Mouse (Mus musculus) kidney, embryonic 15.5 days (tissue): ENCODE data around the gene Nek1. TPM values are rescaled to one million over a fixed set of nuclear protein-coding genes. Genes with fewer than 3 reads are reported as not detected.

Experiments used
- ATAC-seq: fragments of 200-750 bp; cut with Nextera tagmentation; replicated peaks from 2 replicates; pipeline ENCODE4 v1.8.0; 2017; ENCODE audit warnings: moderate TSS enrichment; ENCODE audit not compliant: low FRiP score
- H3K27ac ChIP-seq: fragments of 300-500 bp; sonication (generic); 2 replicates; pipeline ENCODE4 v1.5.1; 2015; ENCODE audit warnings: mild to moderate bottlenecking, inconsistent platforms
- H3K27me3 ChIP-seq: fragments of 300-500 bp; sonication (generic); 2 replicates; pipeline ENCODE4 v1.6.1; 2015; ENCODE audit warnings: inconsistent platforms
- H3K36me3 ChIP-seq: fragments of 300-500 bp; sonication (generic); 2 replicates; pipeline ENCODE4 v1.6.1; 2015; ENCODE audit warnings: inconsistent platforms
- H3K4me1 ChIP-seq: fragments of 300-500 bp; sonication (generic); 2 replicates; pipeline ENCODE4 v1.6.1; 2015; ENCODE audit warnings: inconsistent platforms
- H3K4me2 ChIP-seq: fragments of 300-500 bp; sonication (generic); 2 replicates; pipeline ENCODE4 v1.6.1; 2015; ENCODE audit warnings: moderate library complexity, mild to moderate bottlenecking, inconsistent platforms
- H3K4me3 ChIP-seq: fragments of 300-500 bp; sonication (generic); replicated peaks from 2 replicates; pipeline ENCODE4 v1.5.1; 2015; ENCODE audit warnings: mild to moderate bottlenecking, inconsistent platforms
- H3K9ac ChIP-seq: fragments of 300-500 bp; sonication (generic); 2 replicates; pipeline ENCODE4 v1.6.1; 2015; ENCODE audit warnings: mild to moderate bottlenecking, inconsistent platforms
- H3K9me3 ChIP-seq: fragments of 300-500 bp; sonication (generic); replicated peaks from 2 replicates; pipeline ENCODE4 v1.6.1; 2016; ENCODE audit warnings: inconsistent platforms
- WGBS: fragments of 180-500 bp; shearing (Covaris S2); methylation state at CpG from one replicate; pipeline ENCODE4 v1.1.7; 2015; ENCODE audit warnings: mixed read lengths; 5-methylcytosine and 5-hydroxymethylcytosine counted together
- polyA plus RNA-seq: library from polyadenylated mRNA; unstranded; fragments of >200 nt; fragmentation: Nextera tagmentation; extraction: Ambion mirVana; gene quantifications from 2 replicates; pipeline ENCODE4 v1.2.1, GENCODE M21; 2015

Gene Nek1
- 19.6 and 20.3 TPM in 2 replicates for polyA plus RNA-seq

DNA sequence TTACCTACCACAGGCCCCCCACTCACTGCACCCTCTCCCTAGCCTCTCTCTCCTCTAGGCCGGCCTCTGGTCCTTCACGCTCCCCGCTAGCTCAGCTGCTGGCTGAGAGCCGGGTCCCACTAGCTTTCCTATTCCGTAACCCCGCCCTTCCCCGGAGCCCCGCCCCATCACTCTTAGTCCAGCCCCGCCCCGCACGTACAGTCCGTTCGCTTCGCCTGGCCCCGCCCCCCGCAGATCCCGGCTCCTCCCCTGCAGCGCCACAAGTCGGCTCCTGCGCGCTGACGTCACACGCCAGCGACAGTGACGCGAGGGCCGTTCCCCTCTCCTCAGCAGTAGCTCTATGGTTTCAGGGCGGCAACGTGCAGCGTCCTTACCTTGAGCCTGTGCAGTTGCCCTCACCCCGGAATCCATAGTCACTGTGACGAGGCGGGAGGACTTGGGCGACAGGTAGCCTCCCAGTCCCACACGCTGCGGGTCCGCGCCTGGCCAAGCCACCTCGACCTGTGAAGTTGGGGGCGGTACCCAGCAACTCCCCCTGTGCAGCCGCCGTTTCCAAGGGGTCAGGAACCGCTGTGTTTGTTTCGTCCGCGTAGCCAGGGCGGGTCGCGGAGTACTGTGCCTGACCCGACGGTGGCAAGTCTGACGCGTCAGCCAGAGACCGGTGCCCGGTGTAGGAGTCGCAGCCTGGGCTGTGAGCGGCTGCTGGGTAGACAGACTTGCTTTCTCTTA, at the start of gene Nek1:
TSS of gene Nek1 (plus strand) at position 286 of the 729 bp plus-strand sequence.
- ATAC-seq, result peak; percentile 96
- peak within 1 kb of the TSS; percentile 72 for H3K9ac ChIP-seq
- H3K27ac ChIP-seq, result peak within 1 kb of the TSS; percentile 96
- peak within 1 kb of the TSS; percentile 87 for H3K4me3 ChIP-seq
- no peaks in the 10 kb centered on the region for H3K9me3 ChIP-seq
- H3K36me3 ChIP-seq, result peaks cover 3% of the 10 kb centered on the region
- no peaks in the 10 kb centered on the region for H3K27me3 ChIP-seq
- under 1% methylated on average over 57 of the region's 57 CpGs for WGBS
- peak within 1 kb of the TSS; percentile 61 for H3K4me2 ChIP-seq
- peaks cover 6% of the 10 kb centered on the region; the same call in 1 of the 2 replicates for H3K4me1 ChIP-seq

DNA sequence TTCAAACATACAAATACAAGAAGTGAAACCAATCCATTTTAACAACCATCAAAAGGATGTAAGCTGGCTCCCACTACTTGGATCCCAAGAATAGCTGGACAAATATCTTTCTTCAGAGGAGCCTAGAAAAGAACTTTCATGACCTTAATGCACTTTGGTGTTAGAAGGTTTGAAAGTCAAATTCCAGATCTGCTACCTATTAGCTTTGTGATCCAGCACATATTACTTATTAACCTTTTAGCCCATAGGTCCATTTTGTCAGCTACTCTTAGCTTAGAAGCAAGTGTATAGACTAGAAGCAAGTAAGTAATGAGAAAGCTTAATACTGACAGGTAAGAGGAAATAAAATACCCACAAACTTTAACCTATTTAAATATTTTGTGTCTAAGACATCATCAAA, 45.5 kb upstream of the Nek1 start:
- no peak overlapping the region for H3K27ac ChIP-seq
- H3K27me3 ChIP-seq, result no peaks in the 10 kb centered on the region
- H3K36me3 ChIP-seq, result no peaks in the 10 kb centered on the region
- no peaks in the 10 kb centered on the region for H3K9me3 ChIP-seq
- no peaks in the 10 kb centered on the region for H3K4me1 ChIP-seq
- H3K9ac ChIP-seq, result no peak overlapping the region
- H3K4me3 ChIP-seq, result no peak overlapping the region
- no peak overlapping the region for H3K4me2 ChIP-seq
- ATAC-seq, result no peak

DNA sequence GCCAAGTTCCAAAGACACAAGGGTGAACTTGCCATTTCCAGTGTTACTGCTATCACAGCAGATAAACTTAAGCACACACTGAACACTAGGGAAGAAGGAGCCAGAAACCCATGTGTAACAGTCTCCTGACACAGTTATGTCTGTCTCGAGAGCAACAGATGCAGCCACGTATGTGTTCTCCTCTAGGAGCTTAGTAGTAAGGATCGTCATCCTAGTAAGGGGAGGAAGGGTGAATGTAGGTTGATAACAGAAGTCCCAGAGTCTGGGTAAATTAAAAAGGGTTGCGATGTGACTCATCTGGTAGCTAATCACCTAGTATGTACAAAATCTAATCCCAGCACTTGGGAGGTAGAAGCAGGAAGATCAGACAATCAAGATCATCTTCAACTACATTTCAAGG, 43.1 kb upstream of the Nek1 start:
- no peak for ATAC-seq
- H3K27me3 ChIP-seq, result no peaks in the 10 kb centered on the region
- H3K27ac ChIP-seq, result no peak overlapping the region
- no peak overlapping the region for H3K4me2 ChIP-seq
- no peaks in the 10 kb centered on the region for H3K36me3 ChIP-seq
- no peak overlapping the region for H3K9ac ChIP-seq
- H3K9me3 ChIP-seq, result no peaks in the 10 kb centered on the region
- WGBS, result 67% methylated on average over 4 of the region's 4 CpGs
- peaks cover 3% of the 10 kb centered on the region; the same call in 1 of the 2 replicates for H3K4me1 ChIP-seq
- H3K4me3 ChIP-seq, result no peak overlapping the region

DNA sequence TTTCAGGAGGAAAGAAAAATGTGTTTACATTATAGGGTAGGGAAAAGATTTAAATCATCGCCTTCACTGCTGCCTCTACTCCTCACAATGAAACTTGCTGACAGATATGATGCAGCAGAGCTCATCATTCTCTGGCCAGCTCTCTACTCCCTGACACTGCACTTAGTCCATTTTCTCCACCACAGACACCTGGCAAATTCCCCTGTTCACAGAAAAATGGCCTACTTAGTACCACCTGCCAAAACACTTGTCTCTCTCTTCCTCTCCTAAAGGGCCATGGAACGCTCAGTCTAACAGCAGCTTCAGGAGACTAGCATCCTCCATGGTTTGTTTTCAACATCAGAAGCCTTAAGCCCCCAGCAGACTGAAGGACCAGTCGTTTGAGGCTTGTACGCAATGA, 41.7 kb upstream of the Nek1 start:
- H3K36me3 ChIP-seq, result no peaks in the 10 kb centered on the region
- H3K27ac ChIP-seq, result no peak overlapping the region
- H3K27me3 ChIP-seq, result no peaks in the 10 kb centered on the region
- no peak overlapping the region for H3K9ac ChIP-seq
- H3K4me1 ChIP-seq, result peaks cover 3% of the 10 kb centered on the region; the same call in 1 of the 2 replicates
- H3K4me2 ChIP-seq, result no peak overlapping the region
- 85% methylated on average over 4 of the region's 4 CpGs for whole genome bisulfite sequencing
- no peaks in the 10 kb centered on the region for H3K9me3 ChIP-seq
- ATAC-seq, result no peak
- no peak overlapping the region for H3K4me3 ChIP-seq

DNA sequence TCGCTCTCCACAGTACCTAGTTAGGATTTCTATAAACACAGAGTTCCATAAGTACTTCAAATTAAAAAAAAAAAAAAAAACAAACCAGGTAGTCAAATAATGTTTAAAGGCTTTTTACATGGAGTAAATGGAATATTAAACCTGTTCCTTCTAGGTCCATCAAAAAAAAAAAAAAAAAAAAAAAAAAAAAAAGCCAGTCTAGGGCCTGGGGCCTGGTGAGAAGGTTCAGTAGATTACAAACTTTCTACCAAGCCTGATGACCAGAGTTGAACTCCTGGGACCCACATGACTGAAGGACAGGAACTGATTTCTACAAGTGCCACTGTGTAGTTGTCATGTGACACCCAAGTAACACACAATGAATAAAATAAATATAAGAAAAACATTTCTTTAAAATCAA, 41.2 kb upstream of the Nek1 start:
- Histone ChIP-seq H3K4me3 (no peak overlapping the region), H3K9ac (no peak overlapping the region), H3K27me3 (no peaks in the 10 kb centered on the region), H3K36me3 (no peaks in the 10 kb centered on the region), H3K4me1 (peaks cover 3% of the 10 kb centered on the region; the same call in 1 of the 2 replicates), H3K9me3 (no peaks in the 10 kb centered on the region), H3K27ac (no peak overlapping the region), H3K4me2 (no peak overlapping the region)
- ATAC-seq, result no peak
- WGBS, result 97% methylated on average over 1 of the region's 1 CpGs

DNA sequence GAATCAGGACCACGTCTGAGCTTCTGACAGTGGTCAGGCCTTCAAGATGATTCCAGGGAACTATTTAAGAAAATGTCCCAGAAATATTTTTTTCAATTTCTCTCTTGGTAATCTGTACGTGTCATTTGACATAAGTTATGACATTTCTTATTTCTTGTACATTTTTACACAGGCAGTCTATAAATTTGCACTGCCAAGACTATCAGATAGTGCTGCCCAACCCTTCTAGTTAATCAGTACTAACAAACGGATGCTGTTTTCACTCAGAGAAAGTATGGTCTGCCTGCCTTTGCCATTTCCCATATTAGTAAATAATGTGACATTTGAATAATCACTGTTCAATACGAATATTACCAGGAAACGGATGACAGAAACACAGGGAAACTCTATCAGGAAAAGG, 40.2 kb upstream of the Nek1 start:
- no peak for ATAC-seq
- H3K9ac ChIP-seq, result no peak overlapping the region
- no peak overlapping the region for H3K27ac ChIP-seq
- H3K9me3 ChIP-seq, result no peaks in the 10 kb centered on the region
- 67% methylated on average over 5 of the region's 5 CpGs for WGBS
- no peaks in the 10 kb centered on the region for H3K27me3 ChIP-seq
- H3K4me3 ChIP-seq, result no peak overlapping the region
- H3K4me1 ChIP-seq, result peaks cover 3% of the 10 kb centered on the region; the same call in 1 of the 2 replicates
- no peak overlapping the region for H3K4me2 ChIP-seq
- H3K36me3 ChIP-seq, result no peaks in the 10 kb centered on the region

DNA sequence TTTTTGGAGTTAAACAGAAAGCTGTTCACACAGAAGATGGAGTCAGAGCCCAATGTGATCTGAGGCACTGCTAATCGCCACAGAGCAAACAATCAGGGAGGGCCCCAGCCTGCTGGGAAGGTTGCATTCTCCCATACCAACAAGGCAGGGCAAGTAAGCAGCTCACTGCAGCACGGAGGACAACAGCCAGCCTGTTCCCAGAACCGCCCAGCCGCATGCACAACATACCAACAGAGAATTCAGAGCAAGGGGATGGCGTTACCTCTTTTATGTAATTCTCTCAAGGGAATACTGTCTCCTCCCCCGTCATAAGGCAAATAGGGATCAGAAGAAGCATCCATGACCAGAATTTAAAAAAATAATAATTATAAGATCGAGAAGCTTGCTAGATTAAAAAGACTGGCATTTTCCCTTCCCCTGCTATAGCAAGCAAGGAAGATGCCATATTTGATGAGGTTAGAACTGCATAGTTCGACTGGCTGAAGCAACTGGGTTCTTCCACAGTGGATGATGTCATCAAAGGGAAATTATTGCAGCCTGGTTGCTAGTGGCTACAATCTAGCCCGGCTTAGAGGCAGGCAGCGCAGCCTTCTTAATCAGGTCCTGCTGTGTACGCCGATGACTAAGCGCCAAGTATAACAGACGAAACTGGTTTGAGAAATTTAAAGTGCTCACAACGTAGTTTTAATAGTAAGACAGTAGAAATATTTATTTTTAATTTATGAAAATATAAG, 38.5 kb upstream of the Nek1 start:
- H3K4me3 ChIP-seq, result peak overlapping the region; percentile 37
- H3K36me3 ChIP-seq, result no peaks in the 10 kb centered on the region
- H3K9me3 ChIP-seq, result no peaks in the 10 kb centered on the region
- H3K27ac ChIP-seq, result peak overlapping the region; percentile 78
- peak overlapping the region; percentile 60 for H3K4me2 ChIP-seq
- H3K27me3 ChIP-seq, result no peaks in the 10 kb centered on the region
- ATAC-seq, result peak; percentile 97
- peaks cover 3% of the 10 kb centered on the region; the same call in 1 of the 2 replicates for H3K4me1 ChIP-seq
- WGBS, result 4% methylated on average over 15 of the region's 15 CpGs
- H3K9ac ChIP-seq, result peak overlapping the region; percentile 32

DNA sequence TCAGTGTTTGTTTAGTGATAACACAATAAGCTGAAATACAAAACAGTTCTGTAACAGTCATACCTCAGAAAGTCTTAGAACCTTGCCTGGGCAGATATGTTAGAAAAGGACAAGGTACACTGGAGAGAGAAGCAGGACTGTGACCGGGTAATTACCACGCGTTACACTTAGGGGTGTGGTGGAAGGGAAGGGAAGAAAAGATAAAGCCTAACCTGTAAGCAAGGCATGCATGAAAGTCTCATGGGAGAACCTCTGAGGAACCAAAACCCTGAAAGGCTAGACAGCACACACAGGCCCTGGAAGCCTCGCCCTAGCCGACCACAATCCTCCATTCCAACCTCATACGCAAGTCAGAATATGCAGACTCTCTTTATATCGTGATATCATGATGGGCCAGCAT, 36.1 kb upstream of the Nek1 start:
- Histone ChIP-seq H3K9me3 (no peaks in the 10 kb centered on the region), H3K4me2 (no peak overlapping the region), H3K4me3 (no peak overlapping the region), H3K27ac (no peak overlapping the region), H3K9ac (no peak overlapping the region), H3K4me1 (peaks cover 3% of the 10 kb centered on the region; the same call in 1 of the 2 replicates), H3K36me3 (no peaks in the 10 kb centered on the region), H3K27me3 (no peaks in the 10 kb centered on the region)
- WGBS, result 86% methylated on average over 7 of the region's 7 CpGs
- peak; percentile 30; the same call in 1 of the 2 replicates for ATAC-seq

DNA sequence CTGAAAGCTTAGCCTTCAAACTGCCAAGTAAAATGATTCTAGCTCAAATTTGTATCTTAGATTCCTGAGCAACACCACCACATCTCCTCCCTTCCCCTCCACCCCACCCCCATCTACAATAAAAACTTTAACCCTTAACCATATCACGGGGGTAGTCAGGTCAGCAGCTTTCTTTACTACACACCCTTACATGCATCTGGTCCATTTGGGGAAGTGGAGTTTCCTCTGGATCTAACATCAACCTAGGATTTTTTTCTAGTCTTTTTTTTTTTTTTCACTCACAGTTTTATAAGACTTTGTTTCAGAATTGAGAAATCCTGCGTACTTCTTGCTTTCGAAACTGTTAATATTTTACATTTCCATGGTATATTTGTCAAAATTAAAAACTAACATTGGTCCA, 30.2 kb upstream of the Nek1 start:
- ATAC-seq, result no peak
- no peaks in the 10 kb centered on the region for H3K27me3 ChIP-seq
- no peaks in the 10 kb centered on the region for H3K36me3 ChIP-seq
- 76% methylated on average over 3 of the region's 3 CpGs for whole genome bisulfite sequencing
- H3K9me3 ChIP-seq, result no peaks in the 10 kb centered on the region
- no peak overlapping the region for H3K27ac ChIP-seq
- no peaks in the 10 kb centered on the region for H3K4me1 ChIP-seq
- H3K9ac ChIP-seq, result no peak overlapping the region
- no peak overlapping the region for H3K4me2 ChIP-seq
- H3K4me3 ChIP-seq, result no peak overlapping the region

DNA sequence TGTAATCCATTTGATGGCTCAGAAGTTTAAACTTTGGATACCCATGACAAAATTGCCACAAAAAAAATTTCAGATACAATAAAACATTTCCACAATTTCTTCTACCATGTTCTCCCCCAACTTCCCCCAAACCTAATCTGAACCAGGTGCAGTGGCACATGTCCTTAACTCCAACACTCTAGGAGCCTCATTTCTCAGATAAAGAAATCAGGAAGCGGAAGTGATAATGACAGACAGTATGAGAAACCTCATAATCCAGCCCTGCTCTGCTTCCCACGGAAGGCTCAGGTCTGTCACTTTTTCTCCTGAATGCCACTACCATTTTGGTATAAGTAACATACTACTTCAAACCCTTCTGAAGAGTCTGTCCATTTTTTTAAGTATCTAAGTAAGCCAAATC, 29.1 kb upstream of the Nek1 start:
- WGBS, result 88% methylated on average over 2 of the region's 2 CpGs
- Histone ChIP-seq H3K27ac (no peak overlapping the region), H3K4me2 (no peak overlapping the region), H3K36me3 (no peaks in the 10 kb centered on the region), H3K9ac (no peak overlapping the region), H3K27me3 (no peaks in the 10 kb centered on the region), H3K4me3 (no peak overlapping the region), H3K9me3 (no peaks in the 10 kb centered on the region), H3K4me1 (peaks cover under 1% of the 10 kb centered on the region; the same call in 1 of the 2 replicates)
- ATAC-seq, result no peak

DNA sequence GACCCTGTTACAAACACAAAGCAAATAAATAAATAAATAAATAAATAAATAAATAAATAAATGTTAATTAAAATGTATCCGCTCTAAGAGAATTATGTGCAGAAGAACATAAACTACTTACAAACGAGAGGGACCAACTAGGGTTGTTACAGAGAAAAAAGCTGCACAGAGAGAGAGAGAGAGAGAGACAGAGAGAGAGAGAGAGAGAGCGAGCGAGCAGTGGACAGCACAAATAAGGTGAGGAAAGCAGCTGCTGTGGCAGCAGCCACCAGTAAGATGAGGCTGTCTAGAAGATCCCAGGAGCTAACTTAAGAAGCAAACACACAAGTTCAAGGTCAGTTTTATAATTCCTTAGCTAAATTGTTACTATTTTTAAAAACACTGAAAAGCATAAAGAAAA, 28.5 kb upstream of the Nek1 start:
- WGBS, result 81% methylated on average over 4 of the region's 4 CpGs
- no peaks in the 10 kb centered on the region for H3K9me3 ChIP-seq

DNA sequence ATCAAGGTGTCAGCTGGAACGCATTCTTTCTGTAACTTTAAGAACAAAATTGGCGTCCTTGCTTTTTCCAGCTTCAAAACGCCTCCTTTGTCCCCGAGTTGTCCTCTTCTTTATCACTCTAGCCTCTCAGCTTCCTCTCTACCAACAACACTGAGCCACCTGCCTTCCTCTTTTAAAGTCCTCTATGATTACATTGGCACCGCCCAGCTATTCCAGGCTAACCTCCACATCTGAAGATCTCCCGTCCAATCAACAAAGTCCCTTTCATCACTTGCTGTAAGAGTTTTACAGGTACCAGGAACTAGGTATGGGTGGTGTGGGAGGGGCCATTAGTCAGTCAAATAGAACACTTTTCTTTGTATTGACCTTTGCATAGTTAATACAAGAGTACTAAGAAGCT, 27.7 kb upstream of the Nek1 start:
- Histone ChIP-seq H3K4me1 (peaks cover 4% of the 10 kb centered on the region; the same call in 1 of the 2 replicates), H3K9ac (no peak overlapping the region), H3K4me2 (no peak overlapping the region), H3K4me3 (no peak overlapping the region), H3K27ac (no peak overlapping the region), H3K27me3 (no peaks in the 10 kb centered on the region), H3K36me3 (no peaks in the 10 kb centered on the region), H3K9me3 (no peaks in the 10 kb centered on the region)
- WGBS, result 51% methylated on average over 6 of the region's 6 CpGs
- no peak for ATAC-seq

More for the DNA sequence above, 28.5 kb upstream of the Nek1 start:
- Histone ChIP-seq H3K4me1 (peaks cover 4% of the 10 kb centered on the region; the same call in 1 of the 2 replicates), H3K4me2 (no peak overlapping the region), H3K27me3 (no peaks in the 10 kb centered on the region), H3K27ac (no peak overlapping the region), H3K36me3 (no peaks in the 10 kb centered on the region), H3K9ac (no peak overlapping the region), H3K4me3 (no peak overlapping the region)
- no peak for ATAC-seq
